In the genomic region with DNA sequence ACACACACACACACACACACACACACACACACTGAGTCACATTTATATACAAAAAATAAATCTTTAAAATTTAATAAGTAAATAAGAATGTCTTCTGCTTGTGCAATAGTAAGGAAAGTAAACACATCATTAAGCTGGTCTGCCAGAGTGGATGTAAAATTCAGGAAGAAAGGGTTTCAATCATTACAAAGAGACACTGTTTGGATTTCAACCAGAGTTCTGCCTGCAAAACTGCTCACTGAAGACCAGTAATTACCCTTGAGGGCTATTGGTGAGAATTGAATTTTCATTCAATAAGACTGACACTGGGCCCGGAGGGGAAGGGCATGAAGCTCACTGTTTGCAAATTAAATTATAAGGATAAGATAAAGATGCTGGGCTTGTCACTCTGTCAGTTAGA, we compare ENCODE assay signal across 18 mouse cellular contexts.
DNase-seq lines count a peak whose midpoint lies in the region; ATAC-seq and TF ChIP-seq lines count a peak whose summit lies in the region.
"Had no signal": no experiment of that assay in that cellular context is flagged by ENCODE, and none has a peak within 500 bp of the region (broad histone marks: within the 10 kb centered on the region; RNA-seq: fewer than 3 reads in every experiment).

No protein-coding gene starts in this region.

- no peaks in the 10 kb centered on the region for H3K36me3 ChIP-seq in hindbrain, embryonic 11.5 days (ENCODE audit: control insufficient read depth, insufficient read depth, low read length)
- no peaks in the 10 kb centered on the region for H3K36me3 ChIP-seq in hindbrain, embryonic 16.5 days (ENCODE audit: control insufficient read depth, insufficient read depth, low read length)
- H3K36me3 ChIP-seq in lung, embryonic 15.5 days: no peaks in the 10 kb centered on the region
- H3K36me3 ChIP-seq in midbrain, embryonic 14.5 days (ENCODE audit: control insufficient read depth, insufficient read depth, low read length): no peaks in the 10 kb centered on the region
- no peaks in the 10 kb centered on the region for H3K36me3 ChIP-seq in midbrain, embryonic 16.5 days (ENCODE audit: control insufficient read depth, insufficient read depth, low read length)
- no peaks in the 10 kb centered on the region for H3K36me3 ChIP-seq in hindbrain, postnatal 0 days (ENCODE audit: insufficient read depth, low read length)
- H3K36me3 ChIP-seq in kidney, embryonic 16.5 days (ENCODE audit: insufficient read depth, low read length): no peaks in the 10 kb centered on the region
- H3K36me3 ChIP-seq: embryonic facial prominence, embryonic 12.5 days; forebrain, embryonic 12.5 days; heart, embryonic 13.5 days had no signal

- no peak overlapping the region for H3K27ac ChIP-seq in hindbrain, embryonic 11.5 days (ENCODE audit: low read depth, low read length)
- no peak overlapping the region for H3K27ac ChIP-seq in hindbrain, embryonic 16.5 days (ENCODE audit: low read depth, low read length)
- no peak overlapping the region for H3K27ac ChIP-seq in lung, embryonic 15.5 days
- H3K27ac ChIP-seq in midbrain, embryonic 14.5 days (replicated peaks; ENCODE audit: low read depth, low read length): no peak overlapping the region
- H3K27ac ChIP-seq in midbrain, embryonic 16.5 days (ENCODE audit: low read length): no peak overlapping the region
- H3K27ac ChIP-seq in hindbrain, postnatal 0 days: no peak overlapping the region
- no peak overlapping the region for H3K27ac ChIP-seq in kidney, embryonic 16.5 days (ENCODE audit: low read length)
- H3K27ac ChIP-seq: embryonic facial prominence, embryonic 12.5 days; forebrain, embryonic 12.5 days; heart, embryonic 13.5 days had no signal

- peak; percentile 51; the same call in 1 of the 2 replicates for ATAC-seq in hindbrain, embryonic 11.5 days (ENCODE audit: low FRiP score)
- no peak for ATAC-seq in hindbrain, embryonic 16.5 days
- ATAC-seq in lung, embryonic 15.5 days (ENCODE audit: borderline replicate concordance, extremely low read depth, low FRiP score, low TSS enrichment): peak; percentile 59; the same call in 1 of the 2 replicates
- no peak for ATAC-seq in midbrain, embryonic 14.5 days (ENCODE audit: low FRiP score, low TSS enrichment)
- no peak for ATAC-seq in midbrain, embryonic 16.5 days
- no peak for ATAC-seq in hindbrain, postnatal 0 days
- no peak for ATAC-seq in kidney, embryonic 16.5 days (ENCODE audit: low FRiP score, low TSS enrichment)

- 83% methylated on average over 1 of the region's 1 CpGs for WGBS in hindbrain, embryonic 11.5 days
- 38% methylated on average over 1 of the region's 1 CpGs for WGBS in hindbrain, embryonic 16.5 days
- WGBS in lung, embryonic 15.5 days: 22% methylated on average over 1 of the region's 1 CpGs
- 47% methylated on average over 1 of the region's 1 CpGs for WGBS in midbrain, embryonic 14.5 days
- 55% methylated on average over 1 of the region's 1 CpGs for WGBS in midbrain, embryonic 16.5 days
- 40% methylated on average over 1 of the region's 1 CpGs for WGBS in hindbrain, postnatal 0 days
- 83% methylated on average over 1 of the region's 1 CpGs for WGBS in kidney, embryonic 16.5 days

- no peak overlapping the region for H3K4me3 ChIP-seq in hindbrain, embryonic 11.5 days (ENCODE audit: low read depth, low read length)
- no peak overlapping the region for H3K4me3 ChIP-seq in hindbrain, embryonic 16.5 days (ENCODE audit: low read length)
- no peak overlapping the region for H3K4me3 ChIP-seq in lung, embryonic 15.5 days
- no peak overlapping the region for H3K4me3 ChIP-seq in midbrain, embryonic 14.5 days (replicated peaks; ENCODE audit: low read depth, low read length)
- no peak overlapping the region for H3K4me3 ChIP-seq in midbrain, embryonic 16.5 days (ENCODE audit: low read depth, low read length)
- H3K4me3 ChIP-seq in hindbrain, postnatal 0 days (ENCODE audit: low read length): no peak overlapping the region
- no peak overlapping the region for H3K4me3 ChIP-seq in kidney, embryonic 16.5 days (ENCODE audit: low read length)
- H3K4me3 ChIP-seq: embryonic facial prominence, embryonic 12.5 days; forebrain, embryonic 12.5 days; heart, embryonic 13.5 days had no signal

- H3K9ac ChIP-seq in hindbrain, embryonic 11.5 days (ENCODE audit: low read depth, low read length): no peak overlapping the region
- no peak overlapping the region for H3K9ac ChIP-seq in hindbrain, embryonic 16.5 days (ENCODE audit: low read depth, low read length)
- H3K9ac ChIP-seq in lung, embryonic 15.5 days: no peak overlapping the region
- no peak overlapping the region for H3K9ac ChIP-seq in midbrain, embryonic 14.5 days (replicated peaks; ENCODE audit: low read length)
- H3K9ac ChIP-seq in midbrain, embryonic 16.5 days (ENCODE audit: low read depth, low read length): no peak overlapping the region
- H3K9ac ChIP-seq in hindbrain, postnatal 0 days (replicated peaks; ENCODE audit: low read length): no peak overlapping the region
- no peak overlapping the region for H3K9ac ChIP-seq in kidney, embryonic 16.5 days (replicated peaks; ENCODE audit: low read length)
- H3K9ac ChIP-seq: embryonic facial prominence, embryonic 12.5 days; forebrain, embryonic 12.5 days; heart, embryonic 13.5 days had no signal

- TF ChIP-seq CTCF in hindbrain, postnatal 0 days (IDR thresholded peaks at IDR 0.05; ENCODE audit: low read depth): no peak

- no peaks in the 10 kb centered on the region for H3K4me1 ChIP-seq in hindbrain, embryonic 11.5 days (replicated peaks; ENCODE audit: control insufficient read depth, insufficient read depth, low read length)
- H3K4me1 ChIP-seq in hindbrain, embryonic 16.5 days (ENCODE audit: control insufficient read depth, insufficient read depth, low read depth, low read length): no peaks in the 10 kb centered on the region
- H3K4me1 ChIP-seq in lung, embryonic 15.5 days: no peaks in the 10 kb centered on the region
- H3K4me1 ChIP-seq in midbrain, embryonic 14.5 days (ENCODE audit: control insufficient read depth, insufficient read depth, low read length): no peaks in the 10 kb centered on the region
- H3K4me1 ChIP-seq in midbrain, embryonic 16.5 days (ENCODE audit: control insufficient read depth, insufficient read depth, low read length): no peaks in the 10 kb centered on the region
- H3K4me1 ChIP-seq in hindbrain, postnatal 0 days (ENCODE audit: insufficient read depth, low read length): no peaks in the 10 kb centered on the region
- H3K4me1 ChIP-seq in kidney, embryonic 16.5 days (ENCODE audit: insufficient read depth, low read length): no peaks in the 10 kb centered on the region
- H3K4me1 ChIP-seq: embryonic facial prominence, embryonic 12.5 days; forebrain, embryonic 12.5 days; heart, embryonic 13.5 days had no signal

- peak; percentile 2 for DNase-seq in hindbrain, embryonic 11.5 days (ENCODE audit: low spot score)
- no peak for DNase-seq in lung, postnatal 10 days
- DNase-seq in midbrain, embryonic 14.5 days: peak; percentile 35
- DNase-seq in hindbrain, postnatal 0 days (ENCODE audit: low spot score): peak; percentile 2
- DNase-seq: adrenal gland, adult 2 months; adrenal gland, postnatal 25 days; cerebellum, adult 2 months; cerebellum, postnatal 10 days; gastrocnemius, postnatal 36 days; heart, adult 11 months; heart, postnatal 36 days had no signal

- no peak overlapping the region for H3K4me2 ChIP-seq in hindbrain, embryonic 11.5 days (replicated peaks; ENCODE audit: low read depth, low read length)
- no peak overlapping the region for H3K4me2 ChIP-seq in hindbrain, embryonic 16.5 days (ENCODE audit: low read length)
- no peak overlapping the region for H3K4me2 ChIP-seq in lung, embryonic 15.5 days
- H3K4me2 ChIP-seq in midbrain, embryonic 14.5 days (ENCODE audit: low read length): no peak overlapping the region
- H3K4me2 ChIP-seq in midbrain, embryonic 16.5 days (ENCODE audit: low read length): no peak overlapping the region
- H3K4me2 ChIP-seq in hindbrain, postnatal 0 days (ENCODE audit: low read depth, low read length): no peak overlapping the region
- H3K4me2 ChIP-seq in kidney, embryonic 16.5 days (replicated peaks; ENCODE audit: low read depth, low read length): no peak overlapping the region
- H3K4me2 ChIP-seq: embryonic facial prominence, embryonic 12.5 days; forebrain, embryonic 12.5 days; heart, embryonic 13.5 days had no signal

- H3K9me3 ChIP-seq in hindbrain, embryonic 11.5 days (ENCODE audit: control insufficient read depth, low read length): no peaks in the 10 kb centered on the region
- no peaks in the 10 kb centered on the region for H3K9me3 ChIP-seq in hindbrain, embryonic 16.5 days (ENCODE audit: control insufficient read depth, low read length)
- H3K9me3 ChIP-seq in lung, embryonic 15.5 days: no peaks in the 10 kb centered on the region
- H3K9me3 ChIP-seq in midbrain, embryonic 14.5 days (ENCODE audit: control insufficient read depth, low read length): no peaks in the 10 kb centered on the region
- H3K9me3 ChIP-seq in midbrain, embryonic 16.5 days (replicated peaks; ENCODE audit: control insufficient read depth, low read length, poor library complexity, severe bottlenecking): no peaks in the 10 kb centered on the region
- H3K9me3 ChIP-seq in hindbrain, postnatal 0 days (ENCODE audit: low read length): no peaks in the 10 kb centered on the region
- no peaks in the 10 kb centered on the region for H3K9me3 ChIP-seq in kidney, embryonic 16.5 days (ENCODE audit: low read length)
- H3K9me3 ChIP-seq: embryonic facial prominence, embryonic 12.5 days; forebrain, embryonic 12.5 days; heart, embryonic 13.5 days had no signal

- H3K27me3 ChIP-seq in hindbrain, embryonic 11.5 days (ENCODE audit: control insufficient read depth, insufficient read depth, low read length): no peaks in the 10 kb centered on the region
- H3K27me3 ChIP-seq in hindbrain, embryonic 16.5 days (replicated peaks; ENCODE audit: control insufficient read depth, insufficient read depth, low read length): no peaks in the 10 kb centered on the region
- no peaks in the 10 kb centered on the region for H3K27me3 ChIP-seq in lung, embryonic 15.5 days
- H3K27me3 ChIP-seq in midbrain, embryonic 14.5 days (ENCODE audit: control insufficient read depth, insufficient read depth, low read length): no peaks in the 10 kb centered on the region
- no peaks in the 10 kb centered on the region for H3K27me3 ChIP-seq in midbrain, embryonic 16.5 days (ENCODE audit: control insufficient read depth, insufficient read depth, low read depth, low read length)
- H3K27me3 ChIP-seq in hindbrain, postnatal 0 days (ENCODE audit: insufficient read depth, low read length): no peaks in the 10 kb centered on the region
- no peaks in the 10 kb centered on the region for H3K27me3 ChIP-seq in kidney, embryonic 16.5 days (ENCODE audit: insufficient read depth, low read length)
- H3K27me3 ChIP-seq: embryonic facial prominence, embryonic 12.5 days; forebrain, embryonic 12.5 days; heart, embryonic 13.5 days had no signal

Comparison
In these comparisons a context has a peak if more than half of its experiments do, and no peak if none do; other contexts are left out.
1. ATAC-seq: peak in hindbrain, embryonic 11.5 days (single experiment) and lung, embryonic 15.5 days (single experiment); none in hindbrain, embryonic 16.5 days (single experiment), midbrain, embryonic 14.5 days (single experiment), midbrain, embryonic 16.5 days (single experiment), hindbrain, postnatal 0 days (single experiment) and kidney, embryonic 16.5 days (single experiment).